Mouse (Mus musculus): ENCODE results near the gene Nans.

DNA sequence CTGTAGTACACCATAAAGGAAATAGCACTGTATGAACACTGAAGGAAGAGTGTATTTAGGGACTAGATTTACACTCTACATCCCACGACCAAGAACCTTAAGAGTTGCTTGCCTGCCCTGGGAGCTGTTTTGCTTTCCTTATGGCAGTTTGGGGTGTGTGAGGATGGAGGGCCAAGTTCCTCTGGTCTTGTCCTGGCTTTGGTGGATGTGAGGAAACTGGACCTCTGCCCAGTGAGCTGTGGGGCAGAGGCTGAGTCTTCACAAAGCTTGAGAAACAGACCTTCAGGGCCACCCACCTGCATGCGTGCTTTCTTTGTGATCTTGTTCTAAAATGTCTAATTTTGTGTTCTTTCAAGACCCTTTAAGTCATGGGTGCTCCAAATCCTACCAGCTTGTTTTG is 43.5 kb downstream of the Nans start:
- TF ChIP-seq CTCF (IDR thresholded peaks at IDR 0.05; ENCODE audit: low read depth) (no peak), EP300 (optimal IDR thresholded peaks at IDR 0.05) (no peak)
